Mouse (Mus musculus) megakaryocyte-erythroid progenitor cell, adult 5-6 weeks (primary cell): ENCODE measurements at regions not wholly inside any gene's neighbourhood (a gene's known extent, or its start where the extent isn't known, plus 50 kb on each side); places are given as distances from the start of the nearest gene placed in this dataset.

Experiments used
- ATAC-seq: replicated peaks from 2 replicates; pipeline ENCODE4 v1.8.0; 2016; ENCODE audit warnings: mild to moderate bottlenecking, inconsistent platforms; ENCODE audit not compliant: severe bottlenecking, poor library complexity, low FRiP score, low TSS enrichment

- no peak for ATAC-seq
Measured at GRCm38 (mm10) chr11:26931766-26932165, 338.0 kb upstream of the Vrk2 start.

GRCm38 (mm10) chr11:26907099-26907498, 313.3 kb upstream of the Vrk2 start:
- no peak for ATAC-seq

GRCm38 (mm10) chr11:26881635-26882034, 287.8 kb upstream of the Vrk2 start:
- ATAC-seq: no peak
